Mouse (Mus musculus): ENCODE measurements at regions not wholly inside any gene's neighbourhood (a gene's known extent, or its start where the extent isn't known, plus 50 kb on each side); places are given as distances from the start of the nearest gene placed in this dataset.

DNA sequence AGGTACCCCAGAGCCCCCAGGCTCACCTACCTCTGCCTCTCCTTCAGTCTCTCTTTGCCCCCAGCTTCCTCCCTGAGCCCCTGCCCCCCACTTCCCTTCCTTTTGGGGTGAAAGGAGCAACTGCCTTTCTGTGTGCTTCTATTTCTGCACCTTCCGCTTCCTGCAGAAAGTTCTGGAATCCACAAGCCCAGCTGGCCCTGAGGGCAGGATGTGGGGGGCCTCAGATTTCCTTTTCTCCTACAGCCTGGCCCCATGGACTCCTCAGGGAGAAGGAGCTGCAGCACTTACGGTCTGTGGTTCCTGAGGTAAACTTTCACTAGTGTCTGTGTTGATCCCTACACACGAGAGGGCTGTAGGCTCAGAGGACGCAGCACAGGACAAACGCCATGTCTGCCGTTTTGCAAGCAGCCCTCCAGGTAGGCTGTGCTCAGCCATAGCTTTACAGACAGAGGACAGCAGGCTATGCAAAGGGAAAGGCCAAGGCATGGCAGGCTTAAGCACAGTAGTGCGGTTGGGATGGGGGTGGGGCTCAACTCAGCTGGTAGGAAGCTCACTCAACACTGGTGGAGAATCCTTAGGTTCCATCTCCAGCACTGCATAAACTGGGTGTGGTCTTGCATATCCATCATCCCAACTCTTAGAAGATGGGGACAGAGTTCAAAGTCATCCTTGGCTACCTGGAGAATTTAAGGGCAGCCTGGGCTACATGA, 108.2 kb upstream of the Ccnd1 start:
- in situ Hi-C loops (cut with MboI, MseI), result no loop called here

DNA sequence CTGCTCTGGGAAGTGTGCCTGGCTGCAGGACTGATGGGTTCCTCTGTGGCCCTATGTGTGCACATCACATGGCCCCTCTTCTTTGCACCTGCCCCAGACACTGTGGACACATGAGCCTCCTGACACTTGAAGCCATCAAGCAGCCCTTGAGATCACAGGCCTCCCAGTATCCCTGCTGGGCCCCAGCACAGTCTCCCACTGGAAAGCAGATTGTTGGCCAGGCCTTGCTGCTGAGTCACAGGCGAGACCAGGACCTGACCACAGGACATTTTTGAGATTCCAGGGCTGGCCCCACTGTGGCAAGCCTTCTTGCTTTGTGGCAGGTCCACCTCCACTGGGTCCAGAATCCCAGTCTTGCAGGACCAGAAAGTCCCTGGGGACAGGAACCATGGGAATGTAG, 105.5 kb upstream of the Ccnd1 start:
- in situ Hi-C loops (cut with MboI, MseI), result no loop called here

GRCm38 (mm10) chr7:145043455-145044149, 103.9 kb upstream of the Ccnd1 start:
- in situ Hi-C loops (cut with MboI, MseI), result no loop called here

- in situ Hi-C loops (cut with MboI, MseI), result no loop called here
These were observed 101.1 kb upstream of the Ccnd1 start for GRCm38 (mm10) chr7:145040871-145041270.

GRCm38 (mm10) chr7:145034385-145034784, 94.7 kb upstream of the Ccnd1 start:
- in situ Hi-C loops (cut with MboI, MseI), result no loop called here

DNA sequence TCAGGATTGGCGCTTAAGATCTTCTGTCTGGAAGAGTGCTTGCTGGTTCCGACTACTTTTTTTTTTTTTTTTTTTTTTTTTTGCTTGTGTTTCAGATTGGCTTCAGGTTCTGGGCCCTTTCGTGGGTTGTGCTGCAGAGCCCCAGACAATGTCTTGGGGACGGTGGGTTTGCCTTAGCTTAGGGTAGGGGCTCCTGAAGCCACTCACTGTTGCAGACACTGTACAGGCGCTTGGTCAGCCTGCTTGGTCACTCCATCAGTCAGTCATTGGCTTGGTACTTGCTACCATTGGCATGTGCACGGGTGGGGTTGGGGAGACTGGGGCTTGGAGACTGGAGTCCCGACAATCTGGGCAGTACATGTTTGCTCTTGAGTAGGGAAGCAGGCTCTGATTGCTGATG, 91.5 kb upstream of the Ccnd1 start:
- in situ Hi-C loops (cut with MboI, MseI), result no loop called here

DNA sequence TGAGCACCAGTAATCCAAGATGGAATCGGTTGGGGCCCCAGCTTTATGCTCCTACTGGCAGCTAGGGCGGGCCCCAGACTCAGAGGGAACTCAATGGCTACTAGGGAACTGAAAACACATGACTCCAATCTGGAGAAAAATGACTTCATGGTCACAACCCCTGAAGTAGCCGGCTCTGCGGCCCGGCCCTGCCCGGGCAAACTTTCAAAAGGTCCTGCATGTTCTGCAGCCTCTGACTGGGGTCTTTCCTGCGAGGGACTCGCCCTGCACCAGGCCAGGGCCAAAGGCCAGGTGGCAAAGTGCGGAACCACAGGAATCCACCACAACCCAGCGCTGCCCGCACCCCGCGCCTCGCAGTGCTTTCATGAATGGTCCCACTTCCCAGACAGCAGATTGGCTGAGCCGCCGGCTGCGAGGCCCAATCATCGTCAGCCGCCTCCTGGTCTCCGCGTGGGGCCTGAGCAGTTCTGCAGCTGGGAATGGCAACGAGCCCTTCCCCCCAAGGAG, 91.0 kb upstream of the Ccnd1 start:
- in situ Hi-C loops (cut with MboI, MseI), result no loop called here

- in situ Hi-C loops (cut with MboI, MseI), result no loop called here
These were observed 89.9 kb upstream of the Ccnd1 start for GRCm38 (mm10) chr7:145029622-145030021.

GRCm38 (mm10) chr7:145029124-145029523, 89.4 kb upstream of the Ccnd1 start:
- in situ Hi-C loops (cut with MboI, MseI), result no loop called here

DNA sequence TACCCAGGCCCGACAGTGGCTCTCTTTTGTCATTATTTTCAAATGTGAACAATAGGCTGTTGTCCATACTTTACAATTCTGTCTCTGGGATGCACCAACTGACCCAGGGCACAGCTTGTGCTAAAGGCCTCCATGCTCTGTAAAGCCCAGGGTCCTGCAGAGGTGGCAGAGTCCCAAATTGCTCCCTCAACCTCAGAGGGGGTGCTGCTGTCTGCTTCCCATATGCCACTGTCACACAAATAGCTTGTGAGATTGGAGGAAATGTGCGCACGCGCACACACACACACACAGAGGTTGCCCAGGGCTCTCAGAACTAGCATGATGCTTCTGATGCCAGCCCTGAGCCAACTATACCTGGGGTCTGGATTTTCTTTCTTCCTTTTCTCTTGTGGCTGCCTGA, 87.3 kb upstream of the Ccnd1 start:
- in situ Hi-C loops (cut with MboI, MseI), result no loop called here

DNA sequence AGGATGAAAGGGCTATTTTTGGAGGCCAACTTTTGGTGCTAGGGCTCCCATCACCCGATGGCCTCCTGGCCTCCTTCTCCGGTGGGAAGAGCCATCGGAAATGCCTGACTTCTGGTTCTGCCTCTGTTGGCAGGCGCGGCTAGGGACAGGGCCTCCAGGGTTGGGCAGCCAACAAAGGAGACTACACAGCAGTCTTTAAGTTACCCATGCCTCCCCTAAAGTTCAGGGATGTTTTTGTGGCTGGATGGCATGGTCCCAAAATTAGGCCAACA, 86.2 kb upstream of the Ccnd1 start:
- in situ Hi-C loops (cut with MboI, MseI), result no loop called here

DNA sequence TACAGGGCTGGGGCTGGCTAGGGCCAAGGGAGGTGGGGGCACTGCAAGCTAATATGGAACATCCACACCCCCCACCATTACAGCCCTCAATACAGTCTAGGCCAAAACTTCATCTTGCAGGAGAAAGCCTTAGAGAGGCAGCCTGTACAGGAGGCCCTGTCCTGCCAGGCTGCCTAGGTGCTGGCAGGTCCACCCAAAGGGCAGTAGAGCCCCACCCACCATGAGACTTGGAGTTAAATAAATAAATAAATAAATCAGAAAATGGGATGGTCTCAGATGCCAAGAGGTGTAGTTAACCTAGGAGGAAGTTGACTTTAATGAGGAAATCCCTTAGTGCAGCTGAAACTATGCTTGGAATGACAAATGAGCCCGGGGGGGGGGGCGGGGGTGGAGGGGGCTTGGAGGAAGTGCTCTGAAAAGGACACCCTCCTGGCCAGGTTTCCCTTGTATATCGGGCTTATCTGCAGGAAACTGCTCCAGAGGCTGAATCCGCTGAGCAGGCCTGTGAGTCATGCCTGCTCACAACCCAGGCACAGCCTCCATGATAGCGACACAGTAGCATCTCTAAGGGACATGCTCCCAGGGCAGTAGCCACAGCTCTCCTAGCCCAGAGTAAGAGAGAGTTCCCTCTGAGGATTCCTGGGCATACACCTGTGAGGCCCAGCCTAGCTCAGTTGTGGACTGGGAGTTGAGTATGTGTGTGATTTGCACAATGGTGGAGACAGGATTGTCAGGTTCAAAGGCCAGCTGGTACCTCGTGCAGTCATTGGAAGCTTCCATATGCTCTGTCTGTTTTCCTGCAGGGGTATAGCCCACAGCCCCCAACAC, 85.7 kb upstream of the Ccnd1 start:
- in situ Hi-C loops (cut with MboI, MseI), result no loop called here

DNA sequence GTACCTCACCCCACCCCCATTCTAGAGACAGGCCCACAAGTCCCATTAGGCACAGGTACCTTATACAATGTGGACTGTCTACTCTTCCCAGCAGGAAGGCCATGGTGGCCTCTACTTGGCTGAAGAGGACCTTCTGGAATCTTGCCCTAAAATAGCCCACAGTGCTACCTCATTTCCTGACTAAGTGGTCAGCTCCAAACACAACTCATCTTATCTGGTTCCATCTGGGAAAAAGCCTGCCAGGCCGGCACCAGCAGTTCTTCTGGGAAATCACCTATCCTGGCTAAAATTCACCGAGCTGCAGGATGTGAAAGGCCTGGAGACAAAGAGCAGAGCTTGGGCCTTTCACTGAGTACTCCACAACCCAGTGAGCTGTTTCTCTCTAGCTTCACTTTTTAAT, 84.9 kb upstream of the Ccnd1 start:
- in situ Hi-C loops (cut with MboI, MseI), result no loop called here

DNA sequence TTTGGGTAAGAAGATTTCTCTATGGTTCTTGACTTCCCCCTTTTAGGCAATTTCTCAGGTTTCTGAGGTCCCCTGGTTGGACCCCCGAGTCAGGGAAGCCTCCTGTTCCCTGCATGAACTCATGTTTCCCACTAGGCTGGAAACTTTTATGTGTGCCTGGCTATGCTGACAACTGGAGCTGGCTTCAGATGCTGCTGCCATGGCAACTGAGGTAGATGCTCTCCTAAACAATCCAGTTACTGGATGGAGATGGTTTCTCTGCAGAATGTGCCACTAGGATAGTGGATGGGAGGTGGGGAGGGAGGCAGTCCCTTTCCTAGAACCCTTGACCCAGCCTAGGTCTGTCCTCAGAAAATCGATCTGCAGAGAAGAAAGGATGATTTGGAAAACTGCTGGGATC, 79.4 kb upstream of the Ccnd1 start:
- in situ Hi-C loops (cut with MboI, MseI), result no loop called here

- in situ Hi-C loops (cut with MboI, MseI), result no loop called here
These were observed 78.4 kb upstream of the Ccnd1 start for GRCm38 (mm10) chr7:145018149-145018548.

GRCm38 (mm10) chr7:145015463-145016085, 75.8 kb upstream of the Ccnd1 start:
- in situ Hi-C loops (cut with MboI, MseI), result no loop called here

GRCm38 (mm10) chr7:145010757-145011156, 71.0 kb upstream of the Ccnd1 start:
- in situ Hi-C loops (cut with MboI, MseI), result no loop called here

GRCm38 (mm10) chr7:145010004-145010403, 70.3 kb upstream of the Ccnd1 start:
- in situ Hi-C loops (cut with MboI, MseI), result no loop called here

GRCm38 (mm10) chr7:145008662-145009333, 69.1 kb upstream of the Ccnd1 start:
- in situ Hi-C loops (cut with MboI, MseI), result no loop called here

DNA sequence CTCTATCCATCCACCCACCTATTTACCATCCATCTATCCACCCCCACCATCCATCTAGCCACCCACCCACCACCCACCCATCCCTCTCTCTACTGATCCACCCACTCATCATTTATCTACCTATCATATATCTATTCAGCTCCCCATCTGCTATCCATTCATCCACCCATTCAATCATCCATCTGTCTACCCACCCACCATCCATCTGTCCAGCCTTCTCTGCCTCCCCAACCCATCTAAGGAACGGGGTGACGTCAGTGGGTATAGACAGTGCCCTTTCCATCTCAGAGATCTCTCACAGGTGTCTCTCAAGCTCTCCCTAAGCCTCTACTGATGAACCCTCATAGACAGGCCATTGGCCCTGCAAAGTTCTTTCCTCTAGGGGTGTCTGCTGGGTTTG, 67.5 kb upstream of the Ccnd1 start:
- in situ Hi-C loops (cut with MboI, MseI), result no loop called here

DNA sequence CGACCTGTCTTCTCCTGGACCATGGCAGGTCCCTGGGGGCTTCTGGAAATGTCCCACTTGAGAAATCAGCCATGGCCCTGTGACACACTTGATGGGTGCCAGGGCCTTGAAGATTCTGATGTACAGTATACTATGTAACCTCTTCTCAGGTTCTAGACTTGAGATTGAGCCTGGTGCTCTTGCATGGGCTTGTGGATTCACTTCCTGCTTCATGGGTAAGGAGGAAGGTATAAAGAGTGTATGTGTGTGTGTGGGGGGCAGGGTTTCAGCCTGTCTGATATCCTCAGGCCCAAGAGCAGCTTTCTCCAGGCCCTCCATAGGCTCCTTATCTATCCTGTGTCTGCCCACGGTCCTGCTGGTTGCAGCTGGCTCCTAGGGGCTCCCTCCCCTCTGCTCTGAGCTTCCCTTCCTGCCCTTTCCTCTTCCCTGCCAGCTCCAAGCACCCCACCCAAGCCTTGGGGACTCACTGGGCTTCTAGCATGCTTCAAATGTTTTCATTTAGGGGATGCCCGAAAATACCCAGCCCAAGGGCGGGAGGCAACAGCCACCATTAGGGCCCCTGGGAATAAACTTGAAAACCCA, 61.9 kb upstream of the Ccnd1 start:
- in situ Hi-C loops (cut with MboI, MseI), result no loop called here

Data from regulatory T cell (primary cell).